Mouse (Mus musculus): Measurements from ENCODE around the gene Gm6583.

Gm6583 gene

GRCm38 (mm10) chr5:112367929-112368328 is 12.1 kb upstream of the Gm6583 start:
- no peak for DNase-seq (ENCODE audit: low spot score)

GRCm38 (mm10) chr5:112367338-112367737 is 11.5 kb upstream of the Gm6583 start:
- DNase-seq (ENCODE audit: low spot score), result no peak

- DNase-seq (ENCODE audit: low spot score), result no peak
Measured at GRCm38 (mm10) chr5:112366879-112367278, 11.0 kb upstream of the Gm6583 start.

- no peak for DNase-seq (ENCODE audit: low spot score)
Measured at GRCm38 (mm10) chr5:112364184-112364797, 8.5 kb upstream of the Gm6583 start.

- DNase-seq (ENCODE audit: low spot score), result no peak
Measured at GRCm38 (mm10) chr5:112360077-112360476, 4.2 kb upstream of the Gm6583 start.

GRCm38 (mm10) chr5:112359520-112359919 is 3.7 kb upstream of the Gm6583 start:
- DNase-seq (ENCODE audit: low spot score), result no peak

GRCm38 (mm10) chr5:112356322-112356721 is 489 bp upstream of the Gm6583 start:
- no peak for DNase-seq (ENCODE audit: low spot score)

- DNase-seq (ENCODE audit: low spot score), result no peak
Measured at GRCm38 (mm10) chr5:112355493-112355892, 340 bp downstream of the Gm6583 start.

GRCm38 (mm10) chr5:112349169-112349568 is 6.7 kb downstream of the Gm6583 start:
- no peak for DNase-seq (ENCODE audit: low spot score)

GRCm38 (mm10) chr5:112346211-112346965 is 9.4 kb downstream of the Gm6583 start:
- DNase-seq (ENCODE audit: low spot score), result no peak

GRCm38 (mm10) chr5:112344092-112344960 is 11.5 kb downstream of the Gm6583 start:
- DNase-seq (ENCODE audit: low spot score), result no peak

GRCm38 (mm10) chr5:112343205-112343595 is 12.6 kb downstream of the Gm6583 start:
- no peak for DNase-seq (ENCODE audit: low spot score)

- DNase-seq (ENCODE audit: low spot score), result peak; percentile 85
Measured at GRCm38 (mm10) chr5:112342463-112343204, 13.2 kb downstream of the Gm6583 start, which contains the start of the genes Srrd and Hps4. Gene Srrd, minus strand, starts transcription at chr5:112343040. Gene Hps4, plus strand, starts transcription at chr5:112343083.

GRCm38 (mm10) chr5:112339215-112339614 is 16.6 kb downstream of the Gm6583 start:
- DNase-seq (ENCODE audit: low spot score), result no peak

GRCm38 (mm10) chr5:112337004-112337403 is 18.8 kb downstream of the Gm6583 start:
- DNase-seq (ENCODE audit: low spot score), result no peak

GRCm38 (mm10) chr5:112335473-112335872 is 20.4 kb downstream of the Gm6583 start:
- DNase-seq (ENCODE audit: low spot score), result peak; percentile 49

GRCm38 (mm10) chr5:112329805-112330564 is 25.8 kb downstream of the Gm6583 start:
- DNase-seq (ENCODE audit: low spot score), result no peak

- no peak for DNase-seq (ENCODE audit: low spot score)
Measured at GRCm38 (mm10) chr5:112327854-112328253, 28.0 kb downstream of the Gm6583 start.

GRCm38 (mm10) chr5:112326446-112327009 is 29.3 kb downstream of the Gm6583 start:
- DNase-seq (ENCODE audit: low spot score), result no peak

GRCm38 (mm10) chr5:112325546-112326445 is 30.0 kb downstream of the Gm6583 start, which contains the start of gene Tfip11:
Gene Tfip11, plus strand, starts transcription at chr5:112326358.
- DNase-seq (ENCODE audit: low spot score), result peak; percentile 95
